Mouse (Mus musculus): Measurements from ENCODE around the gene Setdb1. TPM values are rescaled to one million over a fixed set of nuclear protein-coding genes. Genes with fewer than 3 reads are reported as not detected.

Gene Setdb1
- total RNA-seq, 1 experiment from 2014 or later = 22.6 TPM

- peak; percentile 48 for ATAC-seq (replicated peaks; ENCODE audit: insufficient number of reproducible peaks, low FRiP score, low TSS enrichment, poor library complexity, severe bottlenecking)
Measured at GRCm38 (mm10) chr3:95296103-95296469, 60.9 kb downstream of the Setdb1 start.

GRCm38 (mm10) chr3:95295321-95296102 is 61.5 kb downstream of the Setdb1 start:
- no peak for ATAC-seq (replicated peaks; ENCODE audit: insufficient number of reproducible peaks, low FRiP score, low TSS enrichment, poor library complexity, severe bottlenecking)

DNA sequence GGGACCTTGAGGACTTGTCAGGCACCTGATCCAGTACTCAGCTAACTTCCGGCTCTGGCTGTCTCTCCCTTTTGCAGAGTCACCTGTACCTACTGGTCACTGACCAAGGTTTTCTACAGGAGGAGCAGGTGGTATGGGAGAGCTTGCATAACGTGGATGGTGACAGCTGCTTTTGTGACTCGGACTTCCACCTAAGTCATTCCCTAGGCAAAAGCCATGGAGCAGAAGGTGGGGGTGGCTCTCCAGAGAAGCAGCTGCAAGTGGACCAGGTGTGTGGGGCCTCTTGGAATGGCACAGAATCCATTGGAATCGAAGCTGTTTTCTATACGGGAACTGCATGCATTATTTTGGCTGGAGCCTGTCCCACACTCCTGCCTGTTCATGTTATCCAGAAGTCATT is 62.3 kb downstream of the Setdb1 start:
- no peak for ATAC-seq (replicated peaks; ENCODE audit: insufficient number of reproducible peaks, low FRiP score, low TSS enrichment, poor library complexity, severe bottlenecking)

- ATAC-seq (replicated peaks; ENCODE audit: insufficient number of reproducible peaks, low FRiP score, low TSS enrichment, poor library complexity, severe bottlenecking) = no peak
Measured at GRCm38 (mm10) chr3:95294316-95294715, 62.7 kb downstream of the Setdb1 start.

DNA sequence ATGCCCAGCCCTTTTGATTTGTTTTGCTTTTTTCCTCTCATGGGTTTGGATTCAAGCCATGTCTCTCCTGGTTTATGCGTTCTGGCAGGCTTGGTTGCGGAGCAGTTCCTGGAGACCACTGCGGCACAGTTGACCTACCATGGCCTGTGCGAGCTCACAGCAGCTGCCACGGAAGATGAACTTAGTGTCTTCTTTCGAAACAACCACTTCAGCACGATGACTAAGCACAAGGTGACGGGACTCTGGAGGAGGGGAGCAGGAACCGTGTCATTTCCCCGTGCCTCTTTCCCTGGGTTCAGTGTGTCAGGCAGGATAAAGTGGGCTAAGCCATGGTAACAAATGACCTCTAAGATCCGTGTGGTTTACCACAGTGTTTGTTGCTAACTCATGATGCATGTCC is 63.5 kb downstream of the Setdb1 start:
- peak; percentile 81 for ATAC-seq (replicated peaks; ENCODE audit: insufficient number of reproducible peaks, low FRiP score, low TSS enrichment, poor library complexity, severe bottlenecking)

GRCm38 (mm10) chr3:95292899-95293298 is 64.1 kb downstream of the Setdb1 start:
- ATAC-seq (replicated peaks; ENCODE audit: insufficient number of reproducible peaks, low FRiP score, low TSS enrichment, poor library complexity, severe bottlenecking) = no peak

DNA sequence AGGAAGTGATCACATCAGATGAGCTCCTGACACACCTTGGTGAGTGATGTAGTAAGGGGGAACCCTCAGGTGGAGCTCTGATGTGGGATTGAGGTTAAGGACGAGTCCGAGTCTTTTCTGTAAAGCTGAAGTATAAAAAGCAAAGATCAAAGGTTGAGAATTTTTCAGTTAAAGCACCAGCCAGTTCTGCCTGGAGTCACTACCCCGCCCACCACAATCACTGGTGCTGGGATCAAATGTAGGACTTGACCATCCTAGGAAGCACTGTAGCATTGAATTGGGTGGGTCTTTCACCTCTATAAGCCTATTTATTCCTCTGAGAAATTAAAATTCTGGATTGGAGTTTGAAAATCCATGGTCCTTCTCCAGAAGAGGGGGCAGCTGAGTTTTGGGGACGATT is 66.0 kb downstream of the Setdb1 start:
- no peak for ATAC-seq (replicated peaks; ENCODE audit: insufficient number of reproducible peaks, low FRiP score, low TSS enrichment, poor library complexity, severe bottlenecking)

DNA sequence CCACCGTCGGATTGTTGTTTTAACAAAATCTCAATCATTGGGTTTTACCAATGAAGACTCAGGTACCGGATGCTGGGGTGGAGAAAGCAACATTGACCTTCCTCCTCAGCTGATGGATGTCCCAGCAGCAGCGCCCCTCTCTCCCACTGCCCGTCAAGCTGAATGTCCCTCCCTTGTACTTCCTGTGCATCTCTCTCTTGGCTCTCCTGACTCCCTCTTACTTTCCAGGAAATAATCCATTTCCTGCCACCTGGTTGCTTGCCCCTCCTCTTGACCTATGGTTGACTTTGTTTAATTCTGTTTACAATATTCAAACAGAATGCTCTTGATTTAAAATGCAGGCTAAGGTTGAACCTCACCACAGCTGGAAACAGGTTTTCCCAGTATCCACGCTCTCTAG is 66.8 kb downstream of the Setdb1 start:
- no peak for ATAC-seq (replicated peaks; ENCODE audit: insufficient number of reproducible peaks, low FRiP score, low TSS enrichment, poor library complexity, severe bottlenecking)

GRCm38 (mm10) chr3:95289419-95289818 is 67.6 kb downstream of the Setdb1 start:
- ATAC-seq (replicated peaks; ENCODE audit: insufficient number of reproducible peaks, low FRiP score, low TSS enrichment, poor library complexity, severe bottlenecking) = no peak

- no peak for ATAC-seq (replicated peaks; ENCODE audit: insufficient number of reproducible peaks, low FRiP score, low TSS enrichment, poor library complexity, severe bottlenecking)
Measured at GRCm38 (mm10) chr3:95287541-95287940, 69.5 kb downstream of the Setdb1 start.

GRCm38 (mm10) chr3:95286510-95286909 is 70.5 kb downstream of the Setdb1 start:
- ATAC-seq (replicated peaks; ENCODE audit: insufficient number of reproducible peaks, low FRiP score, low TSS enrichment, poor library complexity, severe bottlenecking) = no peak

GRCm38 (mm10) chr3:95286011-95286410 is 71.0 kb downstream of the Setdb1 start:
- ATAC-seq (replicated peaks; ENCODE audit: insufficient number of reproducible peaks, low FRiP score, low TSS enrichment, poor library complexity, severe bottlenecking) = no peak

GRCm38 (mm10) chr3:95285390-95285789 is 71.6 kb downstream of the Setdb1 start:
- no peak for ATAC-seq (replicated peaks; ENCODE audit: insufficient number of reproducible peaks, low FRiP score, low TSS enrichment, poor library complexity, severe bottlenecking)

DNA sequence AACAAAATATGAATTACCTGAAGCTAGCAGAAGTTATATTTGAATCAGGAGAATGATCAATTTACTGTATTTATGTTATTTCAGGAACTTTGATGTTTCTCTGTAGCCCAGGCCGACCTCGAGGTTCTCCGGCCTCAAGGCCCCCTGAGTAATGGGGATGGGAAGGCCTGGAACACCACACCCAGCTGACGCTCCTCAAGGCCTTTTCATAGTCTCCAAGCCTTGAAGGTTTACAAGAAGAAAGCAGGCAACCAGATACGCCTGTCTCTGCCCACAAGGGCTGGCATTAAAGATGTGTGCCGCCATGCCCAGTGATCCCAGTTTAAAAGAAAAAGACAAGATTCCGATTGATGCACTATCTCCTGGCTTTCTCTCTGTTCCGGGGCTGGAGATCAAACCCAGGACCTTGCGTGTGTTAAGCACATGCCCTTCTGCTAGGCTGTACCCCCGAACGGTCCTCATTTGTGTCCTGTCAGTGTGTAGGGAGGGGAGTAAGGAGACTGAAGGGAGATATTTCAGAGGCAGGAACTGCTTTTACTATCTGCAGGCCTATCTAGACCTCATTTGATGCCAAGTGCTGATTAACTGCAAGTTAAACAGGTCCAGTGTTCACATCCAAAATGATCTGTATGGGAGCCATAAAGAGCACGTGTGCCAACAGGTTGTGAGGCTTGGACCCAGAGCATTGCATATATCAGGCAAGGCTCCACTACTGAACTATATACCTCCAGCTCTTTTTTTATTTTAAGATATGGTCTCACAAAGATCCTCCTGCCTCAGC is 72.3 kb downstream of the Setdb1 start:
- no peak for ATAC-seq (replicated peaks; ENCODE audit: insufficient number of reproducible peaks, low FRiP score, low TSS enrichment, poor library complexity, severe bottlenecking)

GRCm38 (mm10) chr3:95284062-95284461 is 72.9 kb downstream of the Setdb1 start:
- no peak for ATAC-seq (replicated peaks; ENCODE audit: insufficient number of reproducible peaks, low FRiP score, low TSS enrichment, poor library complexity, severe bottlenecking)

DNA sequence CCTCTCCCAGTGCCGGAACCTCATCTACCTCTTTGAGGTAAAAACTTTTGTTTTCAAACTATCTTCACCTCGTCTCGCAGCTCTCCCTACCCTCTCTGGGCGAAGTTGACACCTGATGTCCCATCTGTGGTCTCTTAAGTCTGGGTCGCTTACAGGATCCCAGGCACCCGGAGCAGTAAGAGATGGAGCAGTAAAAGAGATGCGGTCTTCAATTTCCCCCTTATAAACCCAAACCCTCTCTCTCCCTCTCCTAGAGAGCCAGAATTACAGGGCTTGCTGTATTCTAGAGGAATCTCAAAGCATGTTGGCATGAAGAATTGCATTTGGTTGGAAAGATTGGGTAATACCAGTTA is 73.4 kb downstream of the Setdb1 start:
- ATAC-seq (replicated peaks; ENCODE audit: insufficient number of reproducible peaks, low FRiP score, low TSS enrichment, poor library complexity, severe bottlenecking) = no peak

DNA sequence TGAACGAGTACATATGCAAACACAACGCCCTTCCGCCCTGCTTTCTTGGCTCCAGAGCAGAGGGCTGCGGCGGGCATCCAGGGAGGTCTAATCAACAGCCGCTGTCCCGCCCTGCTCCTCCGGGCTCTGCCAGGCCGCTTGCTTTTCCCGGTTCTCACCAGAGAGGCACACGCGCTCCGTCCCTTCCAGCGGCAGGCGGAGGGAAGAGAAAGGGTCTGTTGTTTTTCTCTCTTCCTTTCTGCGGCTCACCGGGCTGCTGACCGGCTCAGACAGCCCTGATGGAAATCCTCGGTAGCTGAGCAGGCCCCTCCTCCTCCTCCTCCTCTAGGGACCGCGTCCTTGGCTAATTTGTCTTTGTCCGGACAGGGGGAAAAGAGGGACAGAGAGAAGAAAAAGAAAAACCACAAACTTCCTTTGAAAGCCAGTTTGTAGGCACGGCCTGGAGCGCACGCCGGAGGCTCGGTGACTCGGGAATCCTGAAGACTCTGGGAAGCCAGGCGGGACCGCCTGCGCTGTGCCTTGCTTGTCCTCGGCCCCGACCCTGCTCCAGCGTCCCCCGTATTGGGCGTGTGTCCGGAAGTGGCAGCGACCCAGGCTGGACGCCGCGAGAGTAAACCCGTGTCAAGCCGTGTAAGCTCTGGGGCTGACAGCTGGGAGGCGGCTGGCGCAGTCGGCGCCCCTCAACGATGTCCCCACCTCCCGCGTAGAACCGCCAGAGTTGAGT is 74.0 kb downstream of the Setdb1 start:
- peak; percentile 24 for ATAC-seq (replicated peaks; ENCODE audit: insufficient number of reproducible peaks, low FRiP score, low TSS enrichment, poor library complexity, severe bottlenecking)

- peak; percentile 49 for ATAC-seq (replicated peaks; ENCODE audit: insufficient number of reproducible peaks, low FRiP score, low TSS enrichment, poor library complexity, severe bottlenecking)
Measured at GRCm38 (mm10) chr3:95282381-95282864, 74.6 kb downstream of the Setdb1 start.

Measured in monocyte, adult 5-6 weeks (primary cell).